Mouse (Mus musculus) c-Kit-positive CD71-positive TER-119-negative erythroid progenitor cells, embryonic 14.5 days (primary cell): ENCODE data around the gene H2al1o.
"Not testable (repeated sequence)": the region's sequence is repeated elsewhere in the genome, so short reads cannot be mapped to it uniquely, and the experiment has no call there.

Source experiments
- DNase-seq: peaks from one replicate; pipeline ENCODE4 v3.0.0-alpha.2; 2013; ENCODE audit warnings: low read depth

The H2al1o gene

DNA sequence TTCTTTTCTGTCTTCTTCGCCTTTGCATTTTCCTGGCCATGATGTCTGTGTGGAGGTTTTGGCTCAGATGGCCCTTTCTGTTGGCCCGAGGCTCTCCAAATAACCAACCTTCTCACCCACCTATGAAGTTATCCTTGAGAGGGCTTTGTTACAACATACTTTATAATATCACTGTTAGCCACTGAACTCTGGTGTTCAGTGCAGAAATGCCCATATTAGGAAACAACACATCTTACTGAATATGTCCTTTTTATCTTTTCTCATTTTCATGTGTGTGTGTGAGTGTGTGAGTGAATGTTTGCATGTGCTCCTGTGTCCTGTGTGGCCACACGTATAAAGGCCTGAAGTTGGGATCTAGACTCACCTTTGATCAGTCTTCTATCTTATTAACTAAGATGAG, at the start of gene H2al1o:
Gene H2al1o, minus strand, starts transcription at position 101 of the 400 bp plus-strand sequence.
- not testable (repeated sequence) for DNase-seq

DNA sequence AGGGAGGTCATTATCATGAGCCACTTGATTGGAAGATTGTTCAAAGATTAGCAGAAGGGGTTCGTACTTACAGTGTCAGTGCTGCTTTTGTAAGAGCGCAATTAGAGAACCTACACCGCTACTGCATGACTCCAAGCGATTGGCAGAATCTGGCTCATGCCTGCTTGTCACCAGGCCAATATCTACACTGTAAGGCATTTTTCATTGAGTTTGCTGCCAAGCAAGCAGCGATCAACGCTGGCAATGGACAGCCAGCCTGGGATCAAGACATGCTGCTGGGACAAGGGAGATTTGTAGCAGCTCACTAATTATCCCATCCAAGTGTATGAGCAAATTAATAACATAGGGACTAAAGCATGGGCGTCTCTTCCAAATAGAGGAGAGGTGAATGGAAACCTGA, 25.8 kb upstream of the H2al1o start:
- not testable (repeated sequence) for DNase-seq

DNA sequence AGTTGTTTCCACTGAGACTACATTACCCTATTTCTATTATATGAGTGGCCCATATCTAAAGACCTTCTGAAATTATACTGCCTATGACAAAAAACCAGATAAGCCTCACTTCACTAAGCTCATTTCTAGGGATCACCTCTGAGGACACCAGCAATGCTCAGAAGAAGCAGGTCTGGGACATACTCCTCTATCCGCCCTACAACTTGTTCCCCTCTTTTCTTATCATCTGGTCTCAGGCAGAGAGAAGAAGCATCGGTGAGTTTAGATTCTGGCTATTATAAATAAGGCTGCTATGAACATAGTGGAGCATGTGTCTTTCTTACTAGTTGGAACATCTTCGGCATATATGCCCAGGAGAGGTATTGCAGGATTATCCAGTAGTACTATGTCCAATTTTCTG, 35.3 kb downstream of the H2al1o start:
- DNase-seq = peak; percentile 22
